Mouse (Mus musculus) lung, embryonic 15.5 days (tissue): ENCODE measurements at regions not wholly inside any gene's neighbourhood (a gene's known extent, or its start where the extent isn't known, plus 50 kb on each side); places are given as distances from the start of the nearest gene placed in this dataset.
"Not testable (repeated sequence)": the region's sequence is repeated elsewhere in the genome, so short reads cannot be mapped to it uniquely, and the experiment has no call there.

Experiments used
- ATAC-seq: fragments of 200-750 bp; cut with Nextera tagmentation; 2 replicates; pipeline ENCODE4 v1.8.0; 2017; ENCODE audit warnings: moderate number of reproducible peaks, borderline replicate concordance; ENCODE audit not compliant: low FRiP score, low TSS enrichment; ENCODE audit errors: extremely low read depth
- H3K27ac ChIP-seq: fragments of 300-500 bp; sonication (generic); 2 replicates; pipeline ENCODE4 v1.5.1; 2015; ENCODE audit warnings: moderate library complexity, mild to moderate bottlenecking, inconsistent platforms
- H3K27me3 ChIP-seq: fragments of 300-500 bp; sonication (generic); 2 replicates; pipeline ENCODE4 v1.6.1; 2015; ENCODE audit warnings: inconsistent platforms
- H3K36me3 ChIP-seq: fragments of 300-500 bp; sonication (generic); 2 replicates; pipeline ENCODE4 v1.6.1; 2015; ENCODE audit warnings: inconsistent platforms
- H3K4me1 ChIP-seq: fragments of 300-500 bp; sonication (generic); 2 replicates; pipeline ENCODE4 v1.6.1; 2015; ENCODE audit warnings: inconsistent platforms
- H3K4me2 ChIP-seq: fragments of 300-500 bp; sonication (generic); 2 replicates; pipeline ENCODE4 v1.6.1; 2015; ENCODE audit warnings: inconsistent platforms, mild to moderate bottlenecking, moderate library complexity
- H3K4me3 ChIP-seq: fragments of 300-500 bp; sonication (generic); 2 replicates; pipeline ENCODE4 v1.5.1; 2015; ENCODE audit warnings: mild to moderate bottlenecking, inconsistent platforms
- H3K9ac ChIP-seq: fragments of 300-500 bp; sonication (generic); 2 replicates; pipeline ENCODE4 v1.6.1; 2015; ENCODE audit warnings: inconsistent platforms
- H3K9me3 ChIP-seq: fragments of 300-500 bp; sonication (generic); 2 replicates; pipeline ENCODE4 v1.6.1; 2016; ENCODE audit warnings: inconsistent platforms
- WGBS: fragments of 180-500 bp; shearing (Covaris S2); methylation state at CpG from one replicate; pipeline ENCODE4 v1.1.7; 2015; 5-methylcytosine and 5-hydroxymethylcytosine counted together

DNA sequence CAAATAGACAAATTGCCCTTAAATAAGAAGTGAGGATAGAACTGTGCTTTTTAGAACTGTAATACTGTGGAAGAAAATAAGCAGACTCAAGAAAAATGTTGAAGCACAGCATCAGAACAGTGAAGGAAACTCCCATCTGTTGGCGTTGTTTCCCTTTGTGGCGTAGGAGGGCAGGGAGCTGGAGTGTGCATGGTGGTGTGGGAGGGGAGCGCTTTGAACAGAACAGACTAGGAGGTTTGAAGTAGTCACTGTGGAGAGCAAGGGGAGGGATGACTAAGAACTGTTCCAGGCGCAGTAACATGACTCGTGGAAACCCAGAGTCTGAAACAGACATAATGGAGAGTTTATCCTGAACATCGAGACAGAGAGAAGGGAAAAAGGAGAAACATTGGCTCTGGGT, 469.7 kb downstream of the Lmo7 start:
- WGBS, result 84% methylated on average over 6 of the region's 6 CpGs
- Histone ChIP-seq H3K9ac (no peak overlapping the region), H3K4me2 (no peak overlapping the region), H3K4me1 (no peaks in the 10 kb centered on the region), H3K9me3 (no peaks in the 10 kb centered on the region), H3K4me3 (no peak overlapping the region), H3K27me3 (no peaks in the 10 kb centered on the region), H3K36me3 (no peaks in the 10 kb centered on the region), H3K27ac (no peak overlapping the region)
- ATAC-seq, result no peak

DNA sequence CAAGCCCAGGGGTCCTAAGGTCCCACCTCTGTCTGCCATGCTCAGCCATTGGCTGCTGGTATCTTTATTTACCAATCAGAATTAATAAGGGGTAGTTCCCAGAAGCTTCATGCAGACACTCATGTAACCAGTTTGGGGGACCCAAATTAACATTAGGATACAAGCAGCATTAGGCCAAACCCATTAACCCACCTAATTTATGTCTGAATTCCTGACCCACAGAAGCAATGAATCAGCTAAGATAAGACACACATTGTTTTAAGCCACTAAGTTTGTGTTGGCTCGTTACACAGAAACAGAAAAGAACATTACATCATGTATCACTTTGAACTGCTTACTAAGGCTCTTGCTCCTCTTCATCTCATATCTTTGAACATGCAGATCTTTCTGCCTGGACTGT, 461.0 kb downstream of the Lmo7 start:
- Histone ChIP-seq H3K4me3 (no peak overlapping the region), H3K9me3 (no peaks in the 10 kb centered on the region), H3K36me3 (no peaks in the 10 kb centered on the region), H3K27ac (no peak overlapping the region), H3K27me3 (no peaks in the 10 kb centered on the region), H3K4me2 (no peak overlapping the region), H3K9ac (no peak overlapping the region), H3K4me1 (no peaks in the 10 kb centered on the region)
- ATAC-seq, result no peak
- WGBS, result 39% methylated on average over 1 of the region's 1 CpGs

DNA sequence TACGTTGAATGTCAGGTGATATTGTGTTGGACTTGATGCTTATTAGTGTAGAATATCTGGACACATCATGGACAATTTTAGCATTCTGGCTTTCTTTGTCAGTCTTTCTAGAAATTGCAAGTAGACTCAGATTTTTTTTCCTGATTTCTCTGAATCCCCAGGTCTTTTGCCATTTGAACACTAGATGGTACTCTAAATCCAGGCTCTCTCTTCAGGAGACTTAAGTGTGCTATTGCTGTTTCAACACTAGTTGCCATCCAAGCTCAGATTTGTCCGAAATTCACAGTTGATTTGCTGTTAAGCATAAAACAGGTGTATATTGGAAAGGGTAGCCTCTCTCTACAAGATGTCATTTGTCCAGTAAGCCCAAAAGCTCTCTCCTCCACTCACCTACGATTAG, 451.5 kb downstream of the Lmo7 start:
- no peak overlapping the region for H3K4me2 ChIP-seq
- WGBS, result 76% methylated on average over 3 of the region's 3 CpGs
- H3K9ac ChIP-seq, result no peak overlapping the region
- no peaks in the 10 kb centered on the region for H3K27me3 ChIP-seq
- H3K4me3 ChIP-seq, result no peak overlapping the region
- H3K36me3 ChIP-seq, result no peaks in the 10 kb centered on the region
- H3K4me1 ChIP-seq, result no peaks in the 10 kb centered on the region
- no peak for ATAC-seq
- H3K27ac ChIP-seq, result no peak overlapping the region
- H3K9me3 ChIP-seq, result no peaks in the 10 kb centered on the region

DNA sequence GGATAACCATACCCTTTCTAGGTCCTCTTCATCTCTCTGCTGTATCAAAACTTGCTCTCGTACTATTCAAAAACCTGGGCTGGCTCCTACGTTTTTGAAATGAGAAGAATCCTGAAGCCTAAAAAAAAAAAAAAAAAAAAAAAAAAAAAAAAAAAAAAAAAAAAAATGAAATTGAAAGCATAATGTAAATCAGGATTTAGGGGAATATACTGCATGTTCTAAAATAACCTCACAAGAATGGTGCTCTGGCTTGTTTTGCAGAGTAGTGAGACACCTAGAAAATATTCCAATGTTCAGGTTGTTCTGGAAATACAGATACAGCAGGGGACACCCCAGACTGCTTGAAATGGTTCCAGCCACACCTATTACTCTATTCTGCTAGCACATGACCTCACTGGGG, 442.0 kb downstream of the Lmo7 start:
- Histone ChIP-seq H3K36me3 (no peaks in the 10 kb centered on the region), H3K9ac (no peak overlapping the region), H3K4me1 (no peaks in the 10 kb centered on the region), H3K4me3 (no peak overlapping the region), H3K9me3 (no peaks in the 10 kb centered on the region), H3K27ac (no peak overlapping the region), H3K4me2 (no peak overlapping the region), H3K27me3 (no peaks in the 10 kb centered on the region)
- WGBS, result 81% methylated on average over 2 of the region's 2 CpGs
- no peak for ATAC-seq

DNA sequence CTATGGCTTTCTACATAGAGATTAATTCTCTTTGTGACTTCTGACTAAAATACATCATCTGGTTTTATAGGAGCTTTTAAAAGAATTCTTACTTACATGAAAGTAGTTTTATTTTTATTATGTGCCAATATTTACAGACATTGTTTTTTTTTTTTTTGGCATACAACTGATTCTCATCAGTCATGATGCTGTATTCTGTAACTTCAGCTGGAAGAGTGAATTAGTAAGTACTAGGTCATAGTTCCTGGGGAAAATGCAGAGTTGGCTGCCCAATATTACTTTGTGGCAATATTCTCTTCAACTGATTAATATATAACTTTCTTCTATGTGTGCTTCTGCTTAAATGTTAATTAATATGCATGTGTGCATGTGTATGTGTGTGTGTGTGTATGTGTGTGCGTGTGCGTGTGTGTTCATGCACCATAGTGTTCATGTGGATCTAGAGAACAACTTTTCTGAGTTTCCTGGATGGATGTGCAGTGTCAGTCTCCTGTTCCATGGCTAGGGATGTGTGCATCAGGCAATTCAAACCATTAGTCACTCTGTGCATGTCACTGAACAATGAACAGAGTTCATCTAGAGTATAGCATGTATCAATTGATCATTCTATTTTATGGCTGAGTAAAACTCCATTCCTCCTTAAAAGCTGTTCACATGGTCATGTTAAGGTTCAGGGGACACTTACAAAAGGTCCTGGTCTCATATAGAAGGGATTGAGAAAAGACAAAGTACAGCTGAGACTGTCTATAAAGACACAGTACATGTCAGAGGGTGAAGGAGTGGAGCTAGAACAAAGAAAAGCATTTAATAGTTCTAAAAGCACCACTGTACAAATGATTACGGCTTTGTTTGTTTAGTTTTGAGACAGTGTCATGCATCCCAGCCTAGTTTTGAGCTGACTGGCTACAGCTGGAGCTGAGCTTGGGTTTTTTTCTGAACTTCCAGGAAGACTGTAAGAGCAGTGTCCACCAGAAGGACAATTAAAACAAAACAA, 431.8 kb downstream of the Lmo7 start:
- no peaks in the 10 kb centered on the region for H3K9me3 ChIP-seq
- no peak overlapping the region for H3K4me3 ChIP-seq
- H3K4me1 ChIP-seq, result no peaks in the 10 kb centered on the region
- H3K9ac ChIP-seq, result no peak overlapping the region
- H3K4me2 ChIP-seq, result no peak overlapping the region
- H3K36me3 ChIP-seq, result no peaks in the 10 kb centered on the region
- H3K27me3 ChIP-seq, result no peaks in the 10 kb centered on the region
- H3K27ac ChIP-seq, result no peak overlapping the region
- 66% methylated on average over 3 of the region's 3 CpGs for WGBS
- peak; percentile 84 for ATAC-seq

DNA sequence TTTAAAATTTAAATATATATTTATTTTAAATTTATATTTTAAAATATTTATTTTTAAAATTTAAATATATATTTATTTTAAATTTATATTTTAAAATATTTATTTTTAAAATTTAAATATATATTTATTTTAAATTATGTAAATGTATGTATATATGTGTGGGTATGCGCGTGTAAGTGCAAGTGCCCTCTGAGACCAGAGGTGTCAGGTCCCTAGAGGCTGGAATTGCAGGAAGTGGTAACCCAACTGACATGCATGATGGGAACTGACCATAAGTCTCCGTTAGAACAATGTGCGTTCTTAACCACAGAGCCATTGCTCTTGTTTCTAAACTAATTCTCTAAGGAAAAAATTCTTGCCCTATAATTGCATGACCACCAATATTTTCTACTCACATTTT, 420.7 kb downstream of the Lmo7 start:
- not testable (repeated sequence) for H3K27me3 ChIP-seq, H3K9ac ChIP-seq, H3K4me3 ChIP-seq, H3K36me3 ChIP-seq, H3K9me3 ChIP-seq, H3K27ac ChIP-seq, H3K4me2 ChIP-seq, H3K4me1 ChIP-seq, ATAC-seq
- WGBS, result 92% methylated on average over 4 of the region's 4 CpGs

DNA sequence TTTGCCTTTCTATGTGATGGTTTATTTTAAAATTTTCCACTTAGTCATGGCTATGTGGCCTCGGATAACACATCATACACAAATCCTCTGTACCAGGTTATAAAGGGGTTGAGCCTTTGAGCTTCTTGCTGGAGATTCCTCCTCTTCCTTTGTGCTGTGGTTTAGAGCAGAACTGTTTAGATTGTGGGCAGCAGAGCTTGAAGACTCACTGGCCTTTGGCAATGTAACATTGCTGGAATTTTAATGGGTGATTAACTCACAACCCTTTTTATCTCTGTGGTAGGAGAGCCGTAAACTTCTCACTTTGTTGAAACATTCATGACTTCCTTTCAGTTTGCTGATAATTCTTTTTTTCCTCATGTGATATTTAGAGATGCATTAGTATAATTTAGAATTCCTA, 413.0 kb downstream of the Lmo7 start:
- Histone ChIP-seq H3K36me3 (no peaks in the 10 kb centered on the region), H3K4me3 (no peak overlapping the region), H3K4me2 (no peak overlapping the region), H3K9me3 (no peaks in the 10 kb centered on the region), H3K4me1 (no peaks in the 10 kb centered on the region), H3K27me3 (no peaks in the 10 kb centered on the region), H3K27ac (no peak overlapping the region), H3K9ac (no peak overlapping the region)
- WGBS, result 39% methylated on average over 2 of the region's 2 CpGs
- no peak for ATAC-seq

DNA sequence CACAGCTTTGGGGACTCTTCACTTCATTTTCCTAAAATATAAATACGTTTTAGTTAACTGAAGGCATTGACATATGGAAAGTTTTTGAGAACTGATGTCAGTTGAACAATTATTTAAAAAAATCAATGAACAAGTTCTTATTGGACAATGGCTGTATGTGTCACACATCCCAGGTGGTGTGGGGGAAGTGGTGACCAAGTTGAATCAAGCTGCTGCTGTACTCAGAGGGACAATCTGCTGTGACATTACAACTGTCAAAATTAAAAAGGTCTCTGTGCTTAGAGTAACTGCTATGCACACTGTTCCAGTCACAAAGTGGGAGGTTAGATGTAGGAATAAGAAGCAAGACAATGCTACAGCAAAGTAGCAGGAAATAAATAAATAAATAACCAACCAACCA, 409.2 kb downstream of the Lmo7 start:
- Histone ChIP-seq H3K9me3 (no peaks in the 10 kb centered on the region), H3K36me3 (no peaks in the 10 kb centered on the region), H3K4me2 (no peak overlapping the region), H3K9ac (no peak overlapping the region), H3K4me1 (no peaks in the 10 kb centered on the region), H3K27me3 (no peaks in the 10 kb centered on the region), H3K27ac (no peak overlapping the region), H3K4me3 (no peak overlapping the region)
- WGBS, result 89% methylated on average over 1 of the region's 1 CpGs
- no peak for ATAC-seq

DNA sequence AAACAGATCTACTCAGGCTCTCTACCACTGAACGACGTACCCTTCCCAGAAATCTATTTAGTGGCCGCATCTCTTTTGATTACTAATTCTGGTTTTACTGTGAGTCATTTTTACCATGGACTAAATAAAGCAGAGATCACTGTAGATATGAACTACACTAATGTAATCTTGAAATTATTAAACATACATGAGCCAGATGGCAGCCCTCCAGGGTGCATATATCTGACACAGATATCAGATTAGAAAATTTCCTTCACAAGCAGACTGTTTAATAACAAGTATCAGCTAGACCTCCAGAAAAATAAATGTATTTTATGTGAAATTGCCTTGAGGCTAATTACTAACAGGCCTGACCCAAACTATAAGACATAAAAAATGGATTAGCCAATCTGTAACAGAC, 388.4 kb downstream of the Lmo7 start:
- no peaks in the 10 kb centered on the region for H3K4me1 ChIP-seq
- no peak overlapping the region for H3K4me3 ChIP-seq

DNA sequence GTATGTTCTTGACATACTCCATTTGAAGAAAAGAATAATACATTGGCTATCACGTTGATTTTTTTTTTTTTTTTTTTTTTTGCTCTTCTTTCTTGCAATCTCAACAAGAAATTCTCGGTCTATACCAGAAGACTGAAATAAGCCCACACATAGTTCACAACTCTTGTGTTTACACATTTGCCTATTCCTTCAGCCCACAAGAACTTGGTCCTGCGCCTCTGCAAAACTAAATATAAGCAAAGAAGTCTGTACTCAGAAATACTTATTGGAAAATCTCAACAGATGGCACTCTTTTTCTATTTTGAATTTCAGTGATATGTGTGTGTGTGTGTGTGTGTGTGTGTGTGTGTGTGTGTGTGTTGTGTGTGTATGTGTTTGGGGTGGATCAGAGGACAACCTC, 376.4 kb downstream of the Lmo7 start:
- Histone ChIP-seq H3K9ac (no peak overlapping the region), H3K4me3 (no peak overlapping the region), H3K4me1 (no peaks in the 10 kb centered on the region), H3K27me3 (no peaks in the 10 kb centered on the region), H3K4me2 (no peak overlapping the region), H3K9me3 (no peaks in the 10 kb centered on the region), H3K36me3 (no peaks in the 10 kb centered on the region), H3K27ac (no peak overlapping the region)
- 75% methylated on average over 3 of the region's 3 CpGs for WGBS
- ATAC-seq, result no peak

More for the DNA sequence above, 388.4 kb downstream of the Lmo7 start:
- Histone ChIP-seq H3K9me3 (no peaks in the 10 kb centered on the region), H3K27me3 (no peaks in the 10 kb centered on the region), H3K4me2 (no peak overlapping the region), H3K27ac (no peak overlapping the region), H3K36me3 (no peaks in the 10 kb centered on the region), H3K9ac (no peak overlapping the region)
- WGBS, result 66% methylated on average over 3 of the region's 3 CpGs
- no peak for ATAC-seq

DNA sequence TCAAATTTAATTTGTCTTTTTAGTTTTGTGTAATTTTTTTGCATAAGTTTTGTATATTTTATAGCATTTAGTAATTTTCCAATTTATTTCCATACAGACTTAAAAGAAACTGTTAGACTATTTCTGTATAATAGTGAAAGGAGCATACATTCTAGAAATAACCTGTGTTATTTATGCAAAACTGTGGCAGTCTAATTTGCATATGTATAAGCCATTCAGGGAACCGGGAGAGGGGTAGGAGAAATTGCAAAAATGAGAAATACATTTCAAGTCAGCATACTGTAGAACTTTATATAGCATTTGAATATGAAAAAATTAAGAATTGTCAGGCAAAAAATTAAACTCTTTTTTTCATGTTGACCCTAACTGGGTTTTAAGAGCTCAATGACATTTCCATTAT, 364.3 kb downstream of the Lmo7 start:
- no peaks in the 10 kb centered on the region for H3K36me3 ChIP-seq

DNA sequence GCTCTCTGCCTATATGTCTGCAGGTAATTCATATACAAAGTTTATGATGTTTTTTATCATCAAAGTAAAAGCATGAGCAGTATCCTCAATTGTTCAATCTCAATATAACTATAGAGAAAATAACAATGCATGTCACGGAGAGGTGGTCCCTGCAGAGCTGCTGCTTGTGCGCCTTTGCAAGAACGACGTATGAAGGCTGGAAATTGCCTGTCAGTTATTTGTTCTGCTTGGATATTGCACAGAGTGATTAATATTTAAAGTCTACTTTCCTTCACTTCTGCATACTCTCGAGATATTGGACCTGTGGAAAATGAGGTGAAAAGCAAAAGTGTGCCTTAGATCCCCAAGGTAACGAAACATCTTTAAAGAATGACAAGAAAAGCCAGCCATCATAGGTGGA, 362.8 kb downstream of the Lmo7 start:
- Histone ChIP-seq H3K9ac (no peak overlapping the region), H3K4me3 (no peak overlapping the region), H3K36me3 (no peaks in the 10 kb centered on the region), H3K4me1 (no peaks in the 10 kb centered on the region), H3K27ac (no peak overlapping the region), H3K9me3 (no peaks in the 10 kb centered on the region), H3K4me2 (no peak overlapping the region), H3K27me3 (no peaks in the 10 kb centered on the region)
- ATAC-seq, result no peak
- WGBS, result 74% methylated on average over 6 of the region's 6 CpGs

More for the DNA sequence above, 364.3 kb downstream of the Lmo7 start:
- H3K27me3 ChIP-seq, result no peaks in the 10 kb centered on the region
- H3K4me3 ChIP-seq, result no peak overlapping the region
- no peak overlapping the region for H3K9ac ChIP-seq
- H3K9me3 ChIP-seq, result no peaks in the 10 kb centered on the region
- no peaks in the 10 kb centered on the region for H3K4me1 ChIP-seq
- no peak for ATAC-seq
- WGBS, result 83% methylated on average over 1 of the region's 1 CpGs
- no peak overlapping the region for H3K27ac ChIP-seq
- no peak overlapping the region for H3K4me2 ChIP-seq
